Mouse (Mus musculus): Measurements from ENCODE around the gene Gabrr2.
A peak's percentile ranks its signal among the peaks of the same experiment; 100 is the strongest.

Gabrr2 gene

DNA sequence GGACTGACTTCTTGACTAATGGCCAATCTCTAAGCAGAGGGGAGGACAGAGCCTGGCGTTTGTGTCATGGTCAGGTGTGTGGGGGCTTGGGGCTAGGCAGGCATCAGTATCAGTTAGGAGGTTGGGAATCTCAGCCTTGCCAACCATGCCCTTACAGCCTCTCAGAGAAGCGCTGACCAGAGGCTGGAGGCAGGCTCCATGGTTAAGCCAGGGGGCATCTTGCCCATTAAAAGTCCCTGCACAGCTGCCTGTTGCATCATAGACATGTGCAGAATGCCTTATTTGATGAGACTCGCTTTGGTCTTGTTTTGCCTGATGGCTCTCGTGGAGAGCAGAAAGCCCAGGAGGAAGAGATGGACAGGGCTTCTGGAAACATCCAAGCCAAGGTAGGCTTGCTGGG lies at the start of gene Gabrr2:
TSS of gene Gabrr2 (plus strand) at position 19 of the 400 bp plus-strand sequence.
- DNase-seq (ENCODE audit: low spot score) = no peak

- peak; percentile 95 for DNase-seq (ENCODE audit: low spot score)
Observed at GRCm38 (mm10) chr4:33018361-33018999, 44.3 kb upstream of the Gabrr2 start.

DNA sequence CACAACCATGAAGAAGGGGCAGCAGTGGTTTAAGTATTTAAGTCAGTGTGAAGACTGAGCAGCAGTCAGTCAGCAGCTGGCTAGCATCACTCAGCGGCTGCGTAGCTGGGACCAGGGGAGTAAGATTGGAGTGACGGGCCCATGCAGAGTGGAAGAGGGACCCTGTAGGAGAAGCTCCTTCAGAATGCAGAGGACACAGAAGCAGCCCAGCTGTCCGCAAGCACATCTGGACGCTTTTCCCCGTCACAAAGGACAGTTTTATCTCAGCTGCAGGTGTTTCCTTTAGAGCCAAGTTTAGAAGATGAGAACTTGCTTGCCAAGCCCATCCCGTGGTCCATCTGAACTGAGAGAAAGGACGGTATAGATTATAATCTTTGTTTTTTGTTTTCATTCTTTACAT lies 38.4 kb upstream of the Gabrr2 start:
- no peak for DNase-seq (ENCODE audit: low spot score)

DNA sequence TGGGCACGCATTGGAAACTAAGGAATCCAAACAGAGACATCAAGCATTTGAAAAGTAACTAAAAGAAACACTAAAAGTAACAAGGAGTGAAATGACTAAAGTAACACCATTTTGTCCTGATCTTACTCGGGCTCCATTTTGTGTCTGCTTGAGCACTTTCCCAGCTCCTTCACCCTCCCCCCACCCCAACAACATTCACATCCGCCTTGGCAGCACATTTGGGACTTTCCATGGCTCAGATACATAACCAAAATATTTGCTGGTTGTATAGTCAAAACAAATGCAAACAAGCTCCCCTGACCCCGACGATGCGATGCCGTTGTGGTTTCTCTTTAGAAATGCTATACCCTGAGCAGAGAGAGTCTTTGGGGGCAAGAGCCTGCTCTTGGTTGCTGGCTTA lies 33.7 kb upstream of the Gabrr2 start:
- no peak for DNase-seq (ENCODE audit: low spot score)

DNA sequence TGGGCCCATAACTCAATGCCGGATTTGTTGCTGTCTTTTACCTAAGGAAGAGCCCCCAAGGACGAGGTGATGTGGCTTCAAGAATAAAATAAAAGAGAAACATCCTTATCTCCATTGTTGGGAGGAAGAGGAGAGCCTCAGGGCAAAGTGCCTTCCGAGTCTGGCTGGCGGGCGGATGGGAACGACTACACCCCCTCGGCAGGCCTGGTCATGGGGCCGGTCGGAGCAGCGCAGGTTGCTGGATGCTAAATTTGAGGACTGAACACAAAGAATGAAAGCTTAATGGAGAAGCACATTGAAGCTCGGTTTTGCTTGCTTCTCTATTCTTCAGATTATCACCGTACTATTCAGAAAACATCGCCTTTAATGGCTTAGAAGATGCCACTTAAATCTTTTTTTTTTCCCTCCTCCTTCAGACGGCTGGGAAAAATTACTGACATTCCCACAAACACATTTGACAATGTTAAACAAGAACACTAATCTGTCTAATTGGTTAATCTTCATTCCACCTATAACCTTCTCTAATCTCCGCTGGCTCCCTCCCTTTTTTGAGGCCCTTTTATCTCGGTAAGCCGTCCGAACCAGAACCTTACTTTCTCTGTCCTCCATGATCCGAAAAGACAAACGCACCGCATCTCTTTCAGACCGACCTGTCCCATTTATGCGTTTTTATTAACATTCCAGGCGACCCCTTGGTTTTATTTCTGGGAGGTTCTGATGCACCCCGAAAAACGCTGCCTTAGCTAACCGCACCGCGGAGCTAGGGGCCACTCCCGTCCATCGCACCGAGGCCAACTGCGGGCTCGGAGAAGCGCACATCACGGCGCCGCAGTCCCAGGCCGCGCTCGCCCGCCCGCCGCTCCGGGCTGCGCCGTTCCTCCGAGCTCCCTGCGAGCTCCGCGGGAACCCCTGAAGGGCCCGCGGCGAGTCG lies 32.3 kb upstream of the Gabrr2 start:
- DNase-seq (ENCODE audit: low spot score) = peak; percentile 58

- DNase-seq (ENCODE audit: low spot score) = peak; percentile 88
Observed at GRCm38 (mm10) chr4:33031195-33031960, 31.4 kb upstream of the Gabrr2 start, which contains the start of gene Ube2j1. Ube2j1 (plus strand) TSS chr4:33031416.

- peak; percentile 40 for DNase-seq (ENCODE audit: low spot score)
Observed at GRCm38 (mm10) chr4:33032045-33032444, 30.8 kb upstream of the Gabrr2 start.

DNA sequence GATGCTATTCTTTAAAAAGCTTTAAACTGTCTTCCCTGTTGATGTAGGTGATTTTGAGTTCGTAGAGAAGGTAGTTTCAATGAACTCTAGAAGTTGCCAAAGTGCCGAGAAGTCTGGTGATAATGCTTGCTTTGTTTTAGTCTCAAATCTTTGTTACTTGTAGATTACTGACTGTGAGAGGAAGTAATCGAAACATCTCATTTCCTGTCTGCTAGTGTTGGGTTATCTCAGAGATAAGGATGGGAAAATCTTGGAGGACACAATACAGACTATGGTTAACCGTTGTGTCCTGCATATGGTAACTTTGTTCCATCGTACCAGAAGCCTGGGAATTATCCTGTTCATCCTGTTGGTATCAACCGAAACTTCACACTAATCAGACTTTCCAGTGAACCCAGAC lies 29.3 kb upstream of the Gabrr2 start:
- DNase-seq (ENCODE audit: low spot score) = no peak

DNA sequence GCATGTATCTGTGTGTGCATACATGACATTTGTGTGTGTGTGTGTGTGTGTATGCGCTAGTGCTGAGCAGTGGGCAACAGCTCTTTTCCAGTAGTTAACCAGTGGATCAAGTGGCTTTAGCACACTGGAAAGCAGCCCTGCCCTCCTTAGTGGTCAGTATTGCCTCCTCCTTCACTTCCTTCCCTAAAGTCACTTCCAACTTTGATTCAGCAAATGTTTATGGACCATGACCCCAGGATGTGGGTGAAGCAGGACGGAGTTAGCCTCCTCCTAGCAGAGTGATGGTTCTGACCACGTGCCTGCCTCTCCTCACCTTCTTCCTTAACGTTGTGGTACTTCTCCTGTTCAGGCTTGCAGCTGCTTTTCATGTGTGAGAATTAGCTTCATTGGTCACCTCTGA lies 23.0 kb upstream of the Gabrr2 start:
- DNase-seq (ENCODE audit: low spot score) = no peak

DNA sequence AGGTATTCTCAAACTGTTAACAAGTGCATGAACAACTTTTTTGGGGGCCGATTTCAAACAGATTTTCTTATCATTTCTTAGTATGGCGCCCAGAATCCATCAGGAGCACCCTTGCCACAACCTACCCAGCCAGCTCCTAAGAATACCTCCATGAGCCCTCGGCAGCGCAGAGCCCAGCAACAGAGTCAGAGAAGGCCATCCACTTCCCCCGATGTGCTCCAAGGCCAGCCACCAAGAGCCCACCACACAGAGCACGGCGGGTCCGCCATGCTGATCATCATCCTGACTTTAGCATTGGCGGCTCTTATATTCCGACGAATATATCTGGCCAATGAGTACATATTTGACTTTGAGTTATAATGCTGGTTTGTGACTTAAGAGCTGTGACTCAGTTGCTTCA lies 13.2 kb upstream of the Gabrr2 start:
- no peak for DNase-seq (ENCODE audit: low spot score)

GRCm38 (mm10) chr4:33052055-33052454 lies 10.7 kb upstream of the Gabrr2 start:
- no peak for DNase-seq (ENCODE audit: low spot score)

- no peak for DNase-seq (ENCODE audit: low spot score)
Observed at GRCm38 (mm10) chr4:33052650-33053049, 10.1 kb upstream of the Gabrr2 start.

DNA sequence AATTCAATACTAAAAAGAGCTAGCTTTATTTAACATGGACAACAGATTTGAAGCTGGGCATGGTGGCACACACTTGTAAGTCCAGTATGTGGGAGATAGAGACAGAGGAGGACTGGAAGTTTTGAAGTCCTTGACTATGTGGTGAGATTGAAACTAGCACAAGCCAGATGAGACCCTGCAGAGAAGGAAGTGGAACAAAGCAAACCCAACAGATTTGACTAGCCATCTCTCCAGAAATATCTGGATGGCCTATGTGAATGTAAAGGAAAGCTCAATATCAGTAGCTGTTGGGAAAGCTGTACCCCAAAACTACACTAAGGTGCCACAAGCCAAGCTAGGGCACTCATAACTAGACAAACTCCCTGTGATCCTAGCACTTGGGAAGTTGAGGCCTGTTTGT lies 8.4 kb upstream of the Gabrr2 start:
- DNase-seq (ENCODE audit: low spot score) = no peak

GRCm38 (mm10) chr4:33056317-33056716 lies 6.5 kb upstream of the Gabrr2 start:
- no peak for DNase-seq (ENCODE audit: low spot score)

- DNase-seq (ENCODE audit: low spot score) = no peak
Observed at GRCm38 (mm10) chr4:33057890-33058687, 4.7 kb upstream of the Gabrr2 start.

- no peak for DNase-seq (ENCODE audit: low spot score)
Observed at GRCm38 (mm10) chr4:33061158-33061557, 1.6 kb upstream of the Gabrr2 start.

DNA sequence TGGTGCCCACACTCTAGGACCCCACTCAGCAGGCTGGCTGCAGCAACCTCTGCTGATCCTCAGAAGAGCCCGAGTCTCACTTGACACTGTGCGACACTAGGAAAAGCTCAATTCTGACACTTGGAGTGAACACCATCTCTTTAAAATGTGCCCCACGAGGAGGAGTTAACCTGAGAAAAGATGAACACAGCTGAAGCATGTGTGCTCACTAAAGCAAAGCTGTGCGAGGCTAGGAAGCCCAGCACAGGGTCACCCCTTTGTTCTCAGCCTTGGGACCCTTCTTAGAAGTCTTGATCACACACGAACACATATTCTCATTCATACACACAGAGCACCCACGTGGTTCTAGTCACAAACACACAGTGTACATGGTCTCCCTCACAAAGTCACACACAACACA lies 2.2 kb downstream of the Gabrr2 start:
- DNase-seq (ENCODE audit: low spot score) = no peak

GRCm38 (mm10) chr4:33066223-33066960 lies 3.6 kb downstream of the Gabrr2 start:
- no peak for DNase-seq (ENCODE audit: low spot score)

DNA sequence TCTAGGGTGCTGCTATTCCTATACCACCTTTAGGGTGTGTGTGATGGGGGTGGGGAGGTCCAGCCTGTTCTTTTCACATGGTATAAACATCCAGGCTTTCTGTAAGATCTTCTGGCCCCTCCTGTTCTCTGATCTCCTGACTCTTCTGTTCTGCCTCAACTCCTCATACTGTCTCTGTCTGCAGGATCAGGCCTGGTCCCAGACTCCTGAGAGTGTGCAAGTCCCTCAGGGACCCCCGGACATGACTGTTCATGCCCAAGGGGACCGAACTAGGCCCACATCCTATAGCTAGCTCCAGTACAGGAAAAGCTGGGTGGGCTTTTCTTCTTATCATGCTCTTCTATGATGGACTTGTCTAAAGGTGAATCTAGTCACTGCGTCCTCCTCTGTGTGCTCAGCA lies 4.5 kb downstream of the Gabrr2 start:
- no peak for DNase-seq (ENCODE audit: low spot score)

DNA sequence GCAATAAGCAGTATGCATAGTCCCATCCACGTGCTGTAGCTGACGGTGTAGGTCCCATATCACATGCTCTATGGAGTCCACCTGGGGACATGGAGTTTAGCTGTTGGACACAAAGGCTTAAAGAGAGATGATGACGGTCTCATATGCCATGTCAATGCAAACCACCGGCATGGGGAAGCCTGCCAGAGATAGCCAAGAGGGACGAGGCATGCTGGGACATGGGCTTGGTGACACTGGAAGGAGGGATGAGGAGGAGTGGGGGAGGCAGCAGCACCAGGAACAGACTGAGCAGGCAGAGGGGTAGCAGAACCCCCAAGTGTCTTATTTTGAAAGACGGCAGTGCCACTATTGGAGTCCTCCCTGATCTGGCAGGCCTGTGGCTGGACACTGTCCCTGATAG lies 5.0 kb downstream of the Gabrr2 start:
- DNase-seq (ENCODE audit: low spot score) = no peak

DNA sequence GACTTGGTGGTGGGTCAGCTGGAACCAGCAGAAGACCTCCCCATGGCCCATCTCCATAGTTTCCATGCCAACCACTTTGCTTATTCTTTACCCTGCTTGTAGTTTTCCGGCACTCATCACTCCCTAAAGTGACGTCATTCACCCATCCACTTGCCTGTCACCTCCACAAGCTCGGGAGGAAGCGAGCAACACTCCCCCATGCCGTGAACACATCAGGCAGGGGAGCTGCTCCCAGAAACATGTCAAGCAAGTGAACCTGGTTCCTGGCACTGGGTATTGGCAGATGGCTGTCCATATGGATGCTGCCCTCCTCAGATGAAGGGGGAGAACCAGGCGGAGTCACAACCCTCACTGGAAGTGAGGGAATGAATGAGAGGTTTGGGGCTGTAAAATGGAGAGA lies 6.1 kb downstream of the Gabrr2 start:
- DNase-seq (ENCODE audit: low spot score) = no peak

Data from retina, embryonic 14.5 days (tissue).